Mouse (Mus musculus) right cerebral cortex, adult 18-20 months (tissue): ENCODE measurements around the gene Xlr4b.
"Not testable (repeated sequence)": the region's sequence is repeated elsewhere in the genome, so short reads cannot be mapped to it uniquely, and the experiment has no call there.

Experiments used
- DNase-seq: peaks from one replicate; pipeline ENCODE4 v3.0.0; 2022; ENCODE audit warnings: mixed read lengths

Xlr4b gene

GRCm38 (mm10) chrX:73213819-73214564, at the start of gene Xlr4b:
Gene Xlr4b (plus strand): TSS chrX:73214333.
- DNase-seq, result not testable (repeated sequence)

DNA sequence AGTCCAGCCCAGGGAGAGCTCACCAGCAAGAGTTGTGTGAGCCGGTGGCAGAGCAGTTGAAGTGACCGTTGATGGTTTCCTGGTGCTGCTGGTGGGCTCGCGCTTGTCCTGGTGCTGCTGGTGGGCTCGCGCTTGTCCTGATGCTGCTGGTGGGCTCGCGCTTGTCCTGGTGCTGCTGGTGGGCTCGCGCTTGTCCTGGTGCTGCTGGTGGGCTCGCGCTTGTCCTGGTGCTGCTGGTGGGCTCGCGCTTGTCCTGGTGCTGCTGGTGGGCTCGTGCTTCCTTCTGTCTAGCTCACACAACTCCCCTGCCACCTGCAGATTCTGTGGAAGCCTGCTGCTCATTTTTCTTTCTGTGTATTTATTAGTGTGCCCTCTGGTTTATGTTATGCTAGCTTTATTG, 37.2 kb upstream of the Xlr4b start, which contains the start of gene Spin2d:
Gene Spin2d, minus strand, starts transcription at position 101 of the 400 bp plus-strand sequence.
- DNase-seq, result not testable (repeated sequence)

DNA sequence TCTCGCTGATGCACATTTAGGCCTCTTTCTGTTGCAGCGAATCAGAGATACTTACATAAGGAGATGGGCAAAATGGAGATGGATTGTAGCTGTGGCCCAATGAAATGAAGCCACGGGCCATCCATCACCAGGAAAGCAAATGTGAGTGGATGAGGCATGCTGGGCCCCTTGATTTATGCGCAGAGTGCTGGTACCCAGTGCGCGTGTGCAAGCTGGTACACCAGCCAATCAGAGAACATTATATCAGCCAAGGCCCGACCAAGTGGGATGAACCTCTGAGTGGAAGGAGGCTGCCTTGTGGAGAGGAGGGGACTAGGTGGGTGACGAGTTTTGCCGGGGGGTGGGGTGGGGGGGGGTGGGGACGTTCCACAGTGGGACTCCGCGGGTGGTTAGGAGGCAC, 22.2 kb upstream of the Xlr4b start, which contains the start of gene Xlr3b:
Gene Xlr3b, plus strand, starts transcription at position 274 of the 400 bp plus-strand sequence.
- DNase-seq, result peak; percentile 20

DNA sequence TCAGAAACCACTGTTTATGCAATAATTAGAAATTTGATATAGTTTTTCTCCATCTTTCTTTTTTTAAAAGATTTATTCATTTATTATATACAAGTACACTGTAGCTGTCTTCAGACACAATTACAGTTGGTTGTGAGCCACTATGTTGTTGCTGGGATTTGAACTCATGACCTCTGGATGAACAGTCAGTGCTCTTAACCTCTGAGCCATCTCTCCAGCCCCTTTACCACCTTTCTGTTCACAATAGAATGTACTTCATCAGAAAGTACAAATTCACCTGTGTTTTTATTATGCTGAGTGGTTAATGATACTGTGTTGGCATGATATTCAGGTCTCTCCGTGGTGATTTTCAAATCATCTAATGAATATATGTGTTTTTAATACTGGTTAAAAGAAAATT, 11.2 kb downstream of the Xlr4b start:
- DNase-seq, result no peak

DNA sequence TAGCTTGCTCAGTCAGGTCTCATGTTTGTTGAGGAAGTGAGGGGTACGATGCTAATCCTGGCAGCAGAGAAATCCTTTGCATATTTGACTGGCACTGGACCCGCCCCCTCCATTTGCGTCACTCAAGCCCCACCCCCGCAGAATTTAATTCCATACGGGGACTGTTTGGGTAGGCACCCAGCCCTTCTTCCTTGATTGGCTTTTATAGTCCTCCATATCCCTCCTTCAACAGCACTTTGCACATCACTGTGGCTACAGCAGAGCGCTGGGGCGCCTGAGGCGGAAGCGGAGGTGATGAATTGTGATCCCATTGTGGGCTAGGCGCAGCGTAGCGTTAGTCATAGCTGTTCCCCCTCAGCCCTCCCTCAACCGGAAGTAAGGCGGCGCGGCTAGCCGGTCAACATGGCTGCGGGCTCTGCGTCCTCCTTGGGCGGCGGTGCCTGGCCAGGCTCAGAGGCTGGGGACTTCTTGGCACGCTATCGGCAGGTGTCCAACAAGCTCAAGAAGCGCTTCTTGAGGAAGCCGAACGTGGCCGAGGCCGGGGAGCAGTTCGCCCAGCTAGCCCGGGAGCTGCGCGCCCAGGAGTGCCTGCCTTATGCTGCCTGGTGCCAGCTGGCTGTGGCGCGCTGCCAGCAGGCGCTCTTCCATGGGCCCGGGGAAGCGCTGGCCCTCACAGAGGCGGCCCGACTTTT, 13.9 kb downstream of the Xlr4b start, which contains the start of gene F8a:
Gene F8a, plus strand, starts transcription at position 378 of the 692 bp plus-strand sequence.
- DNase-seq, result peak; percentile 77

GRCm38 (mm10) chrX:73228606-73229214, 14.6 kb downstream of the Xlr4b start:
- DNase-seq, result peak; percentile 40

DNA sequence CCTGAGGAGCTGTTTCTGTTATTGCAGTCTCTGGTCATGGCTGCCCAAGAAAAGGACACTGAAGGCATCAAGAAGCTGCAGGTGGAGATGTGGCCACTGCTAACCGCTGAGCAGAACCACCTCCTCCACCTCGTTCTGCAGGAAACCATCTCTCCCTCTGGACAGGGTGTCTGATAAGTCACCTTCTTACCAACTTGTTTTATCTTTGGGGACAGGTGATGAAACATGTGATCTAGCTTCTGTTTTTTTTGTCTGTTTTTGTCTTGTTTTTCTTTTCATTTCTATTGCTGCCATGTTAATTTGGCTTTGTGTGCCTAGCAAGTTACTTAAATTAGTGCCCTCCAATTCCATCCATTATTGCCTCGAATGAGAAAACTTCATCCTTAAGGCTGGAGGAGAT, 15.2 kb downstream of the Xlr4b start:
- no peak for DNase-seq

DNA sequence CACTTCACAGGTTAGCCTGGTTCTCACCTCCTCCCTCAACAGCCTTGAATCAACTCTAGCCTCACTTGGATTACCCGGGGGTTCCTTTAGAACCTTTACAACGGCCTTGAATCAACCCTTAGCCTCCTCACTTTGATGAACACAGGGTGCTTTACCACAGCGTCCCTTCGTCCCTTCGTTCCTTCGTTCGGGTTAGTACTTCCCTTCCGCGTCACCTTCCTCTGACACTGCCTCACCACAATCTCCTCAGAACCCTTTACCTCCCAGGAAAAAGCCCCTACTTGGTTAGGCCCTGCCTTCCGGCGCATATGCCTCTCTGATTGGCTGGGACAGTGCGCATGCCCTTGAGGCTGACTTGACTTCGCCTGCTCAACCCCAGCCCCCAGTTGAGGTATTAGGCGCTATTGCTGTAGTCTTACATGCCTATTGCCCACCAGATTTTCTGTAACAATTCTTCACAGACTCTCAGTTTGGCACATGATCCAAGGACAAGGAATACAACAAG, 28.7 kb downstream of the Xlr4b start, which contains the start of gene Xlr4c:
Gene Xlr4c, minus strand, starts transcription at position 310 of the 505 bp plus-strand sequence.
- DNase-seq, result not testable (repeated sequence)

GRCm38 (mm10) chrX:73262428-73262827, 48.3 kb downstream of the Xlr4b start:
- DNase-seq, result peak; percentile 5

DNA sequence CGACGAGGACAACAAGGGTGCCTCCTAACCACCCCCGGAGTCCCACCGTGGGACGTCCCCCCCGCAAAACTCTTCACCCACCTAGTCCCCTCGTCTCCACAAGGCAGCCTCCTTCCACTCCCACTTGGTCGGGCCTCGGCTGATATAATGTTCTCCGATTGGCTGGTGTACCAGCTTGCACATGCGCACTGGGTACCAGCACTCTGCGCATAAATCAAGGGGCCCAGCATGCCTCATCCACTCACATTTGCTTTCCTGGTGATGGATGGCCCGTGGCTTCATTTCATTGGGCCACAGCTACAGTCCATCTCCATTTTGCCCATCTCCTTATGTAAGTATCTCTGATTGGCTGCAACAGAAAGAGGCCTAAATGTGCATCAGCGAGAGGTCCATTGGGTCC, 51.1 kb downstream of the Xlr4b start, which contains the start of gene Xlr3c:
Gene Xlr3c, minus strand, starts transcription at position 121 of the 400 bp plus-strand sequence.
- not testable (repeated sequence) for DNase-seq
